Mouse (Mus musculus): ENCODE measurements around the gene Zfp932.
"Not testable (repeated sequence)": the region's sequence is repeated elsewhere in the genome, so short reads cannot be mapped to it uniquely, and the experiment has no call there.

- TF ChIP-seq MYOG (IDR thresholded peaks at IDR 0.05; ENCODE audit: control insufficient read depth, extremely low read depth, insufficient read length); CTCF (IDR thresholded peaks at IDR 0.05; ENCODE audit: control insufficient read depth, insufficient read depth, insufficient read length); USF1 (IDR thresholded peaks at IDR 0.05; ENCODE audit: low read depth); FOSL1 (IDR thresholded peaks at IDR 0.05; ENCODE audit: insufficient read depth, low read length, poor library complexity, severe bottlenecking); CEBPB (IDR thresholded peaks at IDR 0.05; ENCODE audit: low read depth); MYOD1 (IDR thresholded peaks at IDR 0.05; ENCODE audit: control insufficient read depth, insufficient read length, low read depth): not testable (repeated sequence)
Observed at GRCm38 (mm10) chr5:109996026-109996937, at the start of gene Zfp932.

Measured in C2C12 (cell line).